Mouse (Mus musculus) kidney, embryonic 15.5 days (tissue): ENCODE data around the gene H2-Ke6. TPM values are rescaled to one million over a fixed set of nuclear protein-coding genes. Genes with fewer than 3 reads are reported as not detected.

ENCODE experiments used
- ATAC-seq: fragments of 200-750 bp; cut with Nextera tagmentation; replicated peaks from 2 replicates; pipeline ENCODE4 v1.8.0; 2017; ENCODE audit warnings: moderate TSS enrichment; ENCODE audit not compliant: low FRiP score
- H3K27ac ChIP-seq: fragments of 300-500 bp; sonication (generic); 2 replicates; pipeline ENCODE4 v1.5.1; 2015; ENCODE audit warnings: mild to moderate bottlenecking, inconsistent platforms
- H3K27me3 ChIP-seq: fragments of 300-500 bp; sonication (generic); 2 replicates; pipeline ENCODE4 v1.6.1; 2015; ENCODE audit warnings: inconsistent platforms
- H3K36me3 ChIP-seq: fragments of 300-500 bp; sonication (generic); 2 replicates; pipeline ENCODE4 v1.6.1; 2015; ENCODE audit warnings: inconsistent platforms
- H3K4me1 ChIP-seq: fragments of 300-500 bp; sonication (generic); 2 replicates; pipeline ENCODE4 v1.6.1; 2015; ENCODE audit warnings: inconsistent platforms
- H3K4me2 ChIP-seq: fragments of 300-500 bp; sonication (generic); 2 replicates; pipeline ENCODE4 v1.6.1; 2015; ENCODE audit warnings: moderate library complexity, mild to moderate bottlenecking, inconsistent platforms
- H3K4me3 ChIP-seq: fragments of 300-500 bp; sonication (generic); replicated peaks from 2 replicates; pipeline ENCODE4 v1.5.1; 2015; ENCODE audit warnings: mild to moderate bottlenecking, inconsistent platforms
- H3K9ac ChIP-seq: fragments of 300-500 bp; sonication (generic); 2 replicates; pipeline ENCODE4 v1.6.1; 2015; ENCODE audit warnings: mild to moderate bottlenecking, inconsistent platforms
- H3K9me3 ChIP-seq: fragments of 300-500 bp; sonication (generic); replicated peaks from 2 replicates; pipeline ENCODE4 v1.6.1; 2016; ENCODE audit warnings: inconsistent platforms
- WGBS: fragments of 180-500 bp; shearing (Covaris S2); methylation state at CpG from one replicate; pipeline ENCODE4 v1.1.7; 2015; ENCODE audit warnings: mixed read lengths; 5-methylcytosine and 5-hydroxymethylcytosine counted together
- polyA plus RNA-seq: library from polyadenylated mRNA; unstranded; fragments of >200 nt; fragmentation: Nextera tagmentation; extraction: Ambion mirVana; gene quantifications from 2 replicates; pipeline ENCODE4 v1.2.1, GENCODE M21; 2015

Gene H2-Ke6
- polyA plus RNA-seq, 1 experiment from 2014 or later, result 52.5 TPM

DNA sequence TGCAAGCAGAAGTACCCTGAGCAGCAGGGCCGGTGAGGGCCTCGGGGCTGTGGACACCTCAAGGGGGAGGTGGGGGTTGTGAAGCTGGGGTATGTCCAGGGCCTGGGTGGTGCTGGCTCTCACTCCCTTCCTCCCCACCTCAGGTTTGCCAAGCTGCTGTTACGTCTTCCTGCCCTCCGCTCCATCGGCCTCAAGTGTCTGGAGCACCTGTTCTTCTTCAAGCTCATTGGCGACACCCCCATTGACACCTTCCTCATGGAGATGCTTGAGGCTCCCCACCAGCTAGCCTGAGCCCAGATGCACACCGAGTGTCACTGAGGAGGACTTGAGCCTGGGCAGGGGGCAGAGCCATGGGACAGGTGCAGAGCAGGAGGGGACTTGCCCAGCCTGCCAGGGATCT is 9.4 kb upstream of the H2-Ke6 start:
- no peak overlapping the region for H3K27ac ChIP-seq
- H3K4me3 ChIP-seq, result no peak overlapping the region
- peaks cover 38% of the 10 kb centered on the region for H3K27me3 ChIP-seq
- no peak overlapping the region for H3K9ac ChIP-seq
- H3K9me3 ChIP-seq, result no peaks in the 10 kb centered on the region
- no peak for ATAC-seq
- H3K4me1 ChIP-seq, result peaks cover 55% of the 10 kb centered on the region
- peaks cover 41% of the 10 kb centered on the region for H3K36me3 ChIP-seq
- 86% methylated on average over 7 of the region's 7 CpGs for WGBS
- no peak overlapping the region for H3K4me2 ChIP-seq

DNA sequence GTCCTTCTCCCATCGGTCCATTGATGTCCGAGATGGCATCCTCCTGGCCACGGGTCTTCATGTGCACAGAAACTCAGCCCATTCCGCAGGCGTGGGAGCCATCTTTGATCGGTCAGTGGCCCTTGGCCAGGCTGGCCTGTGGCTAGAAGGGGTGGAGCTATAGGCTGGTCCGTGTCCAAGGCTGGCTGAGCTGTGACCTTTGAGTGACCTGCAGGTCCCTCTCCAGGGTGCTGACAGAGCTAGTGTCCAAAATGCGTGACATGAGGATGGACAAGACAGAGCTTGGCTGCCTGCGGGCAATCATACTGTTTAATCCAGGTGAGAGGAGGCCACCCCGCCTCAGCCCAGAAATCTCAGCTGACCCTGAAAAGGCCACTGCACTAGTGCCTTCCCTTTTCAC is 8.8 kb upstream of the H2-Ke6 start:
- Histone ChIP-seq H3K36me3 (peaks cover 41% of the 10 kb centered on the region), H3K9me3 (no peaks in the 10 kb centered on the region), H3K27me3 (peaks cover 37% of the 10 kb centered on the region), H3K4me1 (peaks cover 49% of the 10 kb centered on the region), H3K27ac (no peak overlapping the region), H3K9ac (no peak overlapping the region), H3K4me3 (no peak overlapping the region), H3K4me2 (no peak overlapping the region)
- 75% methylated on average over 10 of the region's 10 CpGs for WGBS
- ATAC-seq, result no peak

GRCm38 (mm10) chr17:34035517-34035916 is 7.7 kb upstream of the H2-Ke6 start:
- WGBS, result 90% methylated on average over 9 of the region's 9 CpGs
- H3K36me3 ChIP-seq, result peaks cover 41% of the 10 kb centered on the region

GRCm38 (mm10) chr17:34034064-34034463 is 6.2 kb upstream of the H2-Ke6 start:
- peaks cover 55% of the 10 kb centered on the region for H3K36me3 ChIP-seq
- WGBS, result 80% methylated on average over 10 of the region's 10 CpGs
- no peak for ATAC-seq

More at GRCm38 (mm10) chr17:34035517-34035916, 7.7 kb upstream of the H2-Ke6 start:
- peaks cover 41% of the 10 kb centered on the region for H3K4me1 ChIP-seq
- H3K27me3 ChIP-seq, result peaks cover 27% of the 10 kb centered on the region
- no peak overlapping the region for H3K4me3 ChIP-seq
- ATAC-seq, result no peak
- H3K9me3 ChIP-seq, result no peaks in the 10 kb centered on the region
- H3K4me2 ChIP-seq, result no peak overlapping the region
- H3K9ac ChIP-seq, result no peak overlapping the region
- H3K27ac ChIP-seq, result no peak overlapping the region

DNA sequence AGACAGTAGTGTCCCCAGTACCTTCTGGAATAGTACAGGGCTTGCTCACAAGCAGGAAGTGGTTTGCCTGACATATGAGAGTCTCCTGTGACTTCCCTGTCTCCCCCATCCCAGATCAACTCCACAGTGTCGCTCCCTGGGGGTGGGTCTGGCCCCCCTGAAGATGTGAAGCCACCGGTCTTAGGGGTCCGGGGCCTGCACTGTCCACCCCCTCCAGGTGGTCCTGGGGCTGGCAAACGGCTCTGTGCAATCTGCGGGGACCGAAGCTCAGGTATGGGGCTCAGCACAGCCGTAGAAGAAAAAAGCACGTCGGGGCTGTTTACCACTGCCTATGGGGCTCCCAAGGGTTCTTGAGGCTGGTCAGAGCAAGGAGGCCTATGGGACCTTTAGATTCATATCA is 5.6 kb upstream of the H2-Ke6 start:
- H3K9ac ChIP-seq, result no peak overlapping the region

More at GRCm38 (mm10) chr17:34034064-34034463, 6.2 kb upstream of the H2-Ke6 start:
- Histone ChIP-seq H3K4me3 (no peak overlapping the region), H3K27me3 (peaks cover 14% of the 10 kb centered on the region), H3K9ac (no peak overlapping the region), H3K4me2 (no peak overlapping the region), H3K27ac (no peak overlapping the region), H3K4me1 (peaks cover 42% of the 10 kb centered on the region), H3K9me3 (no peaks in the 10 kb centered on the region)

GRCm38 (mm10) chr17:34032806-34033205 is 4.9 kb upstream of the H2-Ke6 start:
- Histone ChIP-seq H3K4me1 (peaks cover 42% of the 10 kb centered on the region), H3K4me3 (peak overlapping the region; percentile 75), H3K9ac (peak overlapping the region; percentile 92), H3K27me3 (peaks cover 6% of the 10 kb centered on the region; the same call in 1 of the 2 replicates), H3K36me3 (peaks cover 60% of the 10 kb centered on the region), H3K27ac (peak overlapping the region; percentile 99; the same call in 1 of the 2 replicates), H3K4me2 (peak overlapping the region; percentile 74), H3K9me3 (no peaks in the 10 kb centered on the region)
- no peak for ATAC-seq
- WGBS, result 43% methylated on average over 9 of the region's 9 CpGs

More for the DNA sequence above, 5.6 kb upstream of the H2-Ke6 start:
- peak overlapping the region; percentile 75 for H3K4me3 ChIP-seq
- peak overlapping the region; percentile 74 for H3K4me2 ChIP-seq
- H3K27me3 ChIP-seq, result peaks cover 9% of the 10 kb centered on the region; the same call in 1 of the 2 replicates
- peaks cover 61% of the 10 kb centered on the region for H3K36me3 ChIP-seq
- 91% methylated on average over 9 of the region's 9 CpGs for WGBS
- peaks cover 42% of the 10 kb centered on the region for H3K4me1 ChIP-seq
- no peak for ATAC-seq
- H3K27ac ChIP-seq, result 0 out of 2 replicates have a peak overlapping the region, but pooled peaks have one; percentile 99
- no peaks in the 10 kb centered on the region for H3K9me3 ChIP-seq

- peaks cover 54% of the 10 kb centered on the region for H3K36me3 ChIP-seq
- under 1% methylated on average over 36 of the region's 48 CpGs for whole genome bisulfite sequencing
- no peaks in the 10 kb centered on the region for H3K27me3 ChIP-seq
Measured at GRCm38 (mm10) chr17:34032174-34032632, 4.3 kb upstream of the H2-Ke6 start.

GRCm38 (mm10) chr17:34031465-34032173 is 3.8 kb upstream of the H2-Ke6 start, which contains the start of the genes Slc39a7 and Rxrb:
Slc39a7 (minus strand) TSS chr17:34031682.
Rxrb (plus strand) TSS chr17:34031812.
- peak; percentile 78 for ATAC-seq
- under 1% methylated on average over 88 of the region's 88 CpGs for WGBS

More at GRCm38 (mm10) chr17:34032174-34032632, 4.3 kb upstream of the H2-Ke6 start:
- peak overlapping the region; percentile 99 for H3K27ac ChIP-seq
- peak overlapping the region; percentile 75 for H3K4me3 ChIP-seq
- peaks cover 46% of the 10 kb centered on the region for H3K4me1 ChIP-seq
- 0 out of 2 replicates have a peak, but pooled peaks have one; percentile 3 for ATAC-seq
- H3K9ac ChIP-seq, result peak overlapping the region; percentile 92
- H3K4me2 ChIP-seq, result peak overlapping the region; percentile 74
- H3K9me3 ChIP-seq, result no peaks in the 10 kb centered on the region

DNA sequence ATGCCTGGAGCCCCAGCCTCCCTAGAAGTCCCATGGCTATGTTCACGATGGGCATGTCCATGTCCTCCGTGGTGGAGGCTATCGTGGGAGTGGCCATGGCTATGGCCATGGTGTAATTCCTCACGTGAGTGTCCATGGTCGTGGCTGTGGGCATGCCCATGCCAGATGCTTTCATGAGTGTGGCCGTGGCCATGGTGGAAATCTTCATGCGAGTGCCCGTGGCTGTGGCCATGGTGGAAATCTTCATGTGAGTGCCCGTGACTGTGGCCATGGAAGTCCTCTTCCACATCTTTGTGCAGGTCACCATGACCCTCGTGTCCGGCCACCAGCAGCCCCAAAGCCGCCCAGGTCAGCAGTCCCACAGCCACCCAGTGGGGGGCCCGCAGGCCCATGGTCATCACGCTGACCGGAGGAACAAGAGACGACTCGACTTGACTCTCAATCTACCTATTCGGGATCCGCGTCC is 3.0 kb upstream of the H2-Ke6 start:
- ATAC-seq, result peak; percentile 2; the same call in 1 of the 2 replicates
- H3K4me3 ChIP-seq, result peak overlapping the region; percentile 75
- peak overlapping the region; percentile 81 for H3K4me2 ChIP-seq
- 4% methylated on average over 20 of the region's 20 CpGs for WGBS
- peaks cover 41% of the 10 kb centered on the region for H3K36me3 ChIP-seq
- H3K9ac ChIP-seq, result peak overlapping the region; percentile 92
- peaks cover 59% of the 10 kb centered on the region for H3K4me1 ChIP-seq
- no peaks in the 10 kb centered on the region for H3K9me3 ChIP-seq
- peak overlapping the region; percentile 99 for H3K27ac ChIP-seq
- no peaks in the 10 kb centered on the region for H3K27me3 ChIP-seq

More at GRCm38 (mm10) chr17:34031465-34032173, 3.8 kb upstream of the H2-Ke6 start, which contains the start of the genes Slc39a7 and Rxrb:
- H3K4me2 ChIP-seq, result peak within 1 kb of the TSS; percentile 81
- peak within 1 kb of the TSS; percentile 99 for H3K27ac ChIP-seq
- peaks cover 52% of the 10 kb centered on the region for H3K4me1 ChIP-seq
- peak within 1 kb of the TSS; percentile 92 for H3K9ac ChIP-seq
- no peaks in the 10 kb centered on the region for H3K9me3 ChIP-seq
- no peaks in the 10 kb centered on the region for H3K27me3 ChIP-seq
- peak within 1 kb of the TSS; percentile 75 for H3K4me3 ChIP-seq
- H3K36me3 ChIP-seq, result peaks cover 48% of the 10 kb centered on the region

GRCm38 (mm10) chr17:34029890-34030595 is 2.2 kb upstream of the H2-Ke6 start:
- Histone ChIP-seq H3K4me2 (peak overlapping the region; percentile 81), H3K9ac (peak overlapping the region; percentile 92), H3K36me3 (peaks cover 33% of the 10 kb centered on the region), H3K9me3 (no peaks in the 10 kb centered on the region), H3K4me3 (peak overlapping the region; percentile 75), H3K27ac (peak overlapping the region; percentile 99), H3K4me1 (peaks cover 68% of the 10 kb centered on the region), H3K27me3 (no peaks in the 10 kb centered on the region)
- ATAC-seq, result no peak
- WGBS, result 64% methylated on average over 21 of the region's 21 CpGs

DNA sequence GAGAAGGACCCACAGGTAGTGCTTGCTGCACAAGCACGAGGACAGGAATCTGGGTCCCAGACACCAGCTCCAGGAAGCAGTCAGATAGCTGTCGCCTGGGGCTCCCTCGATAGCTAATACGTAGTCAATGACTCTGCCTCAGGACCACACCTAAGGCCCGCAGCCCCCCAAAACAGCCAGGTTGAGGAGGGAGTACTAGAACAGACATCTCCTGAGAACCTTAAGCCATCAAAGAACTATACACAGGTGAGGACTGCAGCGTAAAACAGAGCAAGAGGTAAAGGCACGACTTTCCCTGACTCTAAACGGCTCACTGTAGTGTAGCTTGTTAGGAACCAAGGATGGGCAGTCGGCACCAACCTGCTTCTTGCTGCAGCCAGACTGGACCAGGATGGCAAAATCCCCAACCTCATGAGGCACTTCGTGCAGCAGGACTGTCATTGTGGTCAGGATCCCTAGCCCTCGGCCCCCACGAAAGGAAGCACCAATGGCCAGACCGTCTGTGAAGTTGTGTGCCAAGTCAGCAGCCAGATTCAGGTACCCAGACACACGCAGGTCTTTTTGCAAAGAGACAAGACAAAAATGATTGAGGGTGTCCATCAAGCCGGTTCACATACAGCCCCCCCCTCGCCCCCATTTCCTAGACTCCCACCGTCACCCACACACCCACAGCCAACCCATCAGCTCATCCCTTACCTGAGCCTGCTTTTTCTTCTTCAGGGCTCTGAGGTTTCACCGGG is 1.5 kb upstream of the H2-Ke6 start:
- peaks cover 28% of the 10 kb centered on the region for H3K36me3 ChIP-seq
- H3K9ac ChIP-seq, result peak overlapping the region; percentile 92; the same call in 1 of the 2 replicates
- peak overlapping the region; percentile 81 for H3K4me2 ChIP-seq
- H3K9me3 ChIP-seq, result no peaks in the 10 kb centered on the region
- 88% methylated on average over 18 of the region's 18 CpGs for WGBS
- no peak for ATAC-seq
- peak overlapping the region; percentile 75 for H3K4me3 ChIP-seq
- H3K4me1 ChIP-seq, result peaks cover 70% of the 10 kb centered on the region
- peak overlapping the region; percentile 99 for H3K27ac ChIP-seq
- H3K27me3 ChIP-seq, result no peaks in the 10 kb centered on the region
